Mouse (Mus musculus) heart, postnatal 4 days (tissue): ENCODE results near the gene Arrdc2. TPM values are rescaled to one million over a fixed set of nuclear protein-coding genes. Genes with fewer than 3 reads are reported as not detected.

Source experiments
- DNase-seq: peaks from one replicate; pipeline ENCODE4 v3.0.0; 2021
- microRNA-seq, 2 experiments: library from miRNA; unstranded; fragments of <30 nt; microRNA quantifications; one replicate each; pipeline ENCODE4 v1.2.0; 2021 to 2022
- total RNA-seq, 2 experiments: library from RNA; stranded (reverse); gene quantifications; 2 replicates each; pipeline ENCODE4 v1.2.3; 2021

The Arrdc2 gene
- total RNA-seq, 2 experiments from 2014 or later = 5.1 to 7.5 TPM

GRCm38 (mm10) chr8:70786291-70787050, 53.0 kb downstream of the Arrdc2 start:
- DNase-seq = no peak

Small RNAs within 50 kb of the gene (microRNA-seq; reads per million reads assigned to microRNA genes)
- gene Mir7240 = 0 to 0.61 reads per million in 2 experiments

Other genes with a start within 250 kb of the Arrdc2 start
- gene Isyna1, start 245.3 kb downstream of the Arrdc2 start, total RNA-seq = 10 to 100 TPM; 38.9 to 41.6 TPM
- gene Ssbp4, start 230.8 kb downstream of the Arrdc2 start, total RNA-seq = 10 to 100 TPM; 73.8 to 78.5 TPM
- gene Lrrc25, start 223.6 kb downstream of the Arrdc2 start, total RNA-seq = 1 to 10 TPM; 1.1 to 1.5 TPM
- 1 to 10 TPM; 2.7 to 3.5 TPM for gene Gdf15, start 207.3 kb downstream of the Arrdc2 start, total RNA-seq
- gene Pgpep1, start 179.3 kb downstream of the Arrdc2 start, total RNA-seq = 10 to 100 TPM; 32.2 to 38.4 TPM
- gene Lsm4, start 166.5 kb downstream of the Arrdc2 start, total RNA-seq = 100 to 1,000 TPM; 107 to 120 TPM
- gene Jund, start 140.8 kb downstream of the Arrdc2 start, total RNA-seq = 100 to 1,000 TPM; 254 to 261 TPM
- gene Iqcn, start 136.3 kb downstream of the Arrdc2 start, total RNA-seq = under 1 TPM; 0.10 to 0.11 TPM
- not detected for gene Gm3336, start 121.2 kb downstream of the Arrdc2 start, total RNA-seq
- 1 to 10 TPM in 1 of 2 experiments, under 1 TPM in 1; 0.74 to 1.0 TPM for gene Pde4c, start 116.0 kb downstream of the Arrdc2 start, total RNA-seq
- gene Rab3a, start 85.0 kb downstream of the Arrdc2 start, total RNA-seq = 10 to 100 TPM; 27.3 to 28.7 TPM
- gene Mpv17l2, start 78.8 kb downstream of the Arrdc2 start, total RNA-seq = 10 to 100 TPM; 35.8 to 37.9 TPM
- 10 to 100 TPM; 36.0 to 39.2 TPM for gene Pik3r2, start 63.0 kb downstream of the Arrdc2 start, total RNA-seq
- 1 to 10 TPM; 8.4 to 8.9 TPM for gene Mast3, start 34.7 kb downstream of the Arrdc2 start, total RNA-seq
- gene Il12rb1, start 31.3 kb downstream of the Arrdc2 start, total RNA-seq = under 1 TPM in 1 of 2 experiments, not detected in 1; 0.12 TPM
- gene Kcnn1, start 23.5 kb upstream of the Arrdc2 start, total RNA-seq = 1 to 10 TPM; 2.5 to 3.0 TPM
- gene Ccdc124, start 34.2 kb upstream of the Arrdc2 start, total RNA-seq = 10 to 100 TPM; 42.6 to 46.2 TPM
- under 1 TPM in 1 of 2 experiments, not detected in 1; 0.11 TPM for gene Slc5a5, start 53.0 kb upstream of the Arrdc2 start, total RNA-seq
- gene Rpl18a, start 57.7 kb upstream of the Arrdc2 start, total RNA-seq = 1,000 to 10,000 TPM; 1,266 to 1,294 TPM
- gene Map1s, start 66.2 kb upstream of the Arrdc2 start, total RNA-seq = 10 to 100 TPM; 35.2 to 36.0 TPM